16 mouse cellular contexts compared by ENCODE assay signal in genomic region chr2:93360310-93360709, GRCm38 (mm10). TPM values are rescaled to one million over a fixed set of nuclear protein-coding genes. Genes with fewer than 3 reads are reported as not detected.
"Had no signal": no experiment of that assay in that cellular context is flagged by ENCODE, and none has a peak within 500 bp of the region (broad histone marks: within the 10 kb centered on the region; RNA-seq: fewer than 3 reads in every experiment).

No protein-coding gene starts in this region.

- H3K4me2 ChIP-seq: liver, embryonic 13.5 days; midbrain, embryonic 11.5 days; stomach, embryonic 15.5 days had no signal

- DNase-seq: kidney, adult 18-20 months; kidney, adult 9 months; kidney, postnatal 14 days; kidney, postnatal 4 days; liver, embryonic 13.5 days; lung, adult 2 months; lung, postnatal 14 days; lung, postnatal 4 days; midbrain, embryonic 14.5 days; retina, postnatal 1 day; right cerebral cortex, postnatal 25 days; spleen, adult 18-20 months; thymus, postnatal 25 days had no signal

- H3K27me3 ChIP-seq: liver, embryonic 13.5 days; stomach, embryonic 15.5 days had no signal

- H3K9ac ChIP-seq: liver, embryonic 13.5 days; stomach, embryonic 15.5 days had no signal

- H3K4me3 ChIP-seq: liver, embryonic 13.5 days; stomach, embryonic 15.5 days had no signal

- H3K4me1 ChIP-seq: stomach, embryonic 15.5 days had no signal

- H3K9me3 ChIP-seq: liver, embryonic 13.5 days; stomach, embryonic 15.5 days had no signal

- H3K27ac ChIP-seq: liver, embryonic 13.5 days; stomach, embryonic 15.5 days had no signal

- H3K36me3 ChIP-seq: liver, embryonic 13.5 days; stomach, embryonic 15.5 days had no signal

RNA-seq across cellular contexts. Expression of gene Tspan18, which starts 26.0 kb away (rescaled TPM):
- total RNA-seq: megakaryocyte progenitor cell, adult 5-6 weeks had no signal
